Mouse (Mus musculus): ENCODE results near the gene Olfr224. TPM values are rescaled to one million over a fixed set of nuclear protein-coding genes. Genes with fewer than 3 reads are reported as not detected.

Olfr224 gene
- polyA plus RNA-seq, 1 experiment from 2014 or later = not detected

Other genes with a start within 250 kb of the Olfr224 start
- gene Zfp672, start 240.2 kb downstream of the Olfr224 start, polyA plus RNA-seq (2015; fragmentation: Nextera tagmentation; extraction: Ambion mirVana) = 35.0 and 36.0 TPM in 2 replicates
- gene Sh3bp5l, start 239.8 kb downstream of the Olfr224 start, polyA plus RNA-seq (2015; fragmentation: Nextera tagmentation; extraction: Ambion mirVana) = 16.7 and 19.0 TPM in 2 replicates
- gene Lypd8, start 191.5 kb downstream of the Olfr224 start, polyA plus RNA-seq (2015; fragmentation: Nextera tagmentation; extraction: Ambion mirVana) = 0.97 and 1.5 TPM in 2 replicates
- gene 1810065E05Rik, start 149.4 kb downstream of the Olfr224 start, polyA plus RNA-seq (2015; fragmentation: Nextera tagmentation; extraction: Ambion mirVana) = not detected in 2 replicates
- not detected in 2 replicates for gene Gm12253, start 138.0 kb downstream of the Olfr224 start, polyA plus RNA-seq (2015; fragmentation: Nextera tagmentation; extraction: Ambion mirVana)
- not detected in 2 replicates for gene Lypd9, start 117.6 kb downstream of the Olfr224 start, polyA plus RNA-seq (2015; fragmentation: Nextera tagmentation; extraction: Ambion mirVana)
- gene Olfr30, start 108.3 kb downstream of the Olfr224 start, polyA plus RNA-seq (2015; fragmentation: Nextera tagmentation; extraction: Ambion mirVana) = not detected in 2 replicates
- gene Olfr332, start 78.0 kb downstream of the Olfr224 start, polyA plus RNA-seq (2015; fragmentation: Nextera tagmentation; extraction: Ambion mirVana) = not detected in 2 replicates
- gene Olfr331, start 68.0 kb downstream of the Olfr224 start, polyA plus RNA-seq (2015; fragmentation: Nextera tagmentation; extraction: Ambion mirVana) = not detected in 2 replicates
- not detected in 2 replicates for gene Olfr330, start 35.7 kb downstream of the Olfr224 start, polyA plus RNA-seq (2015; fragmentation: Nextera tagmentation; extraction: Ambion mirVana)
- gene Olfr329-ps, start 24.1 kb downstream of the Olfr224 start, polyA plus RNA-seq (2015; fragmentation: Nextera tagmentation; extraction: Ambion mirVana) = not detected in 2 replicates
- gene Olfr328, start 14.9 kb downstream of the Olfr224 start, polyA plus RNA-seq (2015; fragmentation: Nextera tagmentation; extraction: Ambion mirVana) = not detected in 2 replicates
- not detected in 2 replicates for gene Olfr325, start 7.2 kb upstream of the Olfr224 start, polyA plus RNA-seq (2015; fragmentation: Nextera tagmentation; extraction: Ambion mirVana)
- gene Olfr324, start 24.6 kb upstream of the Olfr224 start, polyA plus RNA-seq (2015; fragmentation: Nextera tagmentation; extraction: Ambion mirVana) = not detected in 2 replicates
- gene 2210407C18Rik, start 45.5 kb upstream of the Olfr224 start, polyA plus RNA-seq (2015; fragmentation: Nextera tagmentation; extraction: Ambion mirVana) = not detected in 2 replicates
- not detected in 2 replicates for gene Olfr323, start 59.9 kb upstream of the Olfr224 start, polyA plus RNA-seq (2015; fragmentation: Nextera tagmentation; extraction: Ambion mirVana)
- gene Trim58, start 69.9 kb upstream of the Olfr224 start, polyA plus RNA-seq (2015; fragmentation: Nextera tagmentation; extraction: Ambion mirVana) = 13.7 and 14.0 TPM in 2 replicates
- gene Olfr322, start 88.2 kb upstream of the Olfr224 start, polyA plus RNA-seq (2015; fragmentation: Nextera tagmentation; extraction: Ambion mirVana) = not detected in 2 replicates
- not detected in 2 replicates for gene Olfr320, start 110.5 kb upstream of the Olfr224 start, polyA plus RNA-seq (2015; fragmentation: Nextera tagmentation; extraction: Ambion mirVana)
- gene Olfr319, start 128.6 kb upstream of the Olfr224 start, polyA plus RNA-seq (2015; fragmentation: Nextera tagmentation; extraction: Ambion mirVana) = not detected in 2 replicates
- not detected in 2 replicates for gene Olfr318, start 153.5 kb upstream of the Olfr224 start, polyA plus RNA-seq (2015; fragmentation: Nextera tagmentation; extraction: Ambion mirVana)
- gene Olfr317, start 168.7 kb upstream of the Olfr224 start, polyA plus RNA-seq (2015; fragmentation: Nextera tagmentation; extraction: Ambion mirVana) = not detected in 2 replicates
- gene Olfr316, start 182.2 kb upstream of the Olfr224 start, polyA plus RNA-seq (2015; fragmentation: Nextera tagmentation; extraction: Ambion mirVana) = not detected in 2 replicates
- not detected in 2 replicates for gene Olfr315, start 202.6 kb upstream of the Olfr224 start, polyA plus RNA-seq (2015; fragmentation: Nextera tagmentation; extraction: Ambion mirVana)
- gene Olfr314, start 212.4 kb upstream of the Olfr224 start, polyA plus RNA-seq (2015; fragmentation: Nextera tagmentation; extraction: Ambion mirVana) = not detected in 2 replicates
- not detected in 2 replicates for gene Fam183b, start 231.4 kb upstream of the Olfr224 start, polyA plus RNA-seq (2015; fragmentation: Nextera tagmentation; extraction: Ambion mirVana)
- not detected in 2 replicates for gene Olfr313, start 244.4 kb upstream of the Olfr224 start, polyA plus RNA-seq (2015; fragmentation: Nextera tagmentation; extraction: Ambion mirVana)

All from liver, embryonic 15.5 days (tissue).